Mouse (Mus musculus) forebrain, embryonic 15.5 days (tissue): ENCODE data around the gene Ttpal. TPM values are rescaled to one million over a fixed set of nuclear protein-coding genes. Genes with fewer than 3 reads are reported as not detected.

Experiments
- ATAC-seq: fragments of 200-750 bp; cut with Nextera tagmentation; replicated peaks from 2 replicates; pipeline ENCODE4 v1.8.0; 2017; ENCODE audit warnings: mild to moderate bottlenecking, moderate TSS enrichment, moderate library complexity
- H3K27ac ChIP-seq: fragments of 300-500 bp; sonication (generic); replicated peaks from 2 replicates; pipeline ENCODE4 v1.5.1; 2015; ENCODE audit warnings: mild to moderate bottlenecking, inconsistent platforms
- H3K27me3 ChIP-seq: fragments of 300-500 bp; sonication (generic); 2 replicates; pipeline ENCODE4 v1.6.1; 2015; ENCODE audit warnings: inconsistent platforms
- H3K36me3 ChIP-seq: fragments of 300-500 bp; sonication (generic); 2 replicates; pipeline ENCODE4 v1.6.1; 2015; ENCODE audit warnings: mild to moderate bottlenecking, inconsistent platforms
- H3K4me1 ChIP-seq: fragments of 300-500 bp; sonication (generic); 2 replicates; pipeline ENCODE4 v1.6.1; 2015; ENCODE audit warnings: inconsistent platforms
- H3K4me2 ChIP-seq: fragments of 300-500 bp; sonication (generic); replicated peaks from 2 replicates; pipeline ENCODE4 v1.6.1; 2015; ENCODE audit warnings: mild to moderate bottlenecking, inconsistent platforms
- H3K4me3 ChIP-seq: fragments of 300-500 bp; sonication (generic); 2 replicates; pipeline ENCODE4 v1.5.1; 2015; ENCODE audit warnings: mild to moderate bottlenecking, inconsistent platforms
- H3K9ac ChIP-seq: fragments of 300-500 bp; sonication (generic); replicated peaks from 2 replicates; pipeline ENCODE4 v1.6.1; 2015; ENCODE audit warnings: mild to moderate bottlenecking, inconsistent platforms
- H3K9me3 ChIP-seq: fragments of 300-500 bp; sonication (generic); 2 replicates; pipeline ENCODE4 v1.6.1; 2016; ENCODE audit warnings: inconsistent platforms
- WGBS: fragments of 180-500 bp; shearing (Covaris S2); methylation state at CpG from one replicate; pipeline ENCODE4 v1.1.7; 2015; ENCODE audit warnings: mixed read lengths; 5-methylcytosine and 5-hydroxymethylcytosine counted together
- polyA plus RNA-seq: library from polyadenylated mRNA; unstranded; fragments of >200 nt; fragmentation: Nextera tagmentation; extraction: Ambion mirVana; gene quantifications from 2 replicates; pipeline ENCODE4 v1.2.1, GENCODE M21; 2015

The Ttpal gene
- polyA plus RNA-seq, 1 experiment from 2014 or later: 44.4 TPM

GRCm38 (mm10) chr2:163596057-163596872, 5.8 kb upstream of the Ttpal start:
- H3K9me3 ChIP-seq: no peaks in the 10 kb centered on the region
- H3K27me3 ChIP-seq: no peaks in the 10 kb centered on the region
- H3K4me2 ChIP-seq: no peak overlapping the region
- H3K9ac ChIP-seq: no peak overlapping the region
- no peak overlapping the region for H3K27ac ChIP-seq
- 81% methylated on average over 13 of the region's 13 CpGs for WGBS
- no peaks in the 10 kb centered on the region for H3K36me3 ChIP-seq
- no peak overlapping the region for H3K4me3 ChIP-seq
- no peaks in the 10 kb centered on the region for H3K4me1 ChIP-seq
- no peak for ATAC-seq

DNA sequence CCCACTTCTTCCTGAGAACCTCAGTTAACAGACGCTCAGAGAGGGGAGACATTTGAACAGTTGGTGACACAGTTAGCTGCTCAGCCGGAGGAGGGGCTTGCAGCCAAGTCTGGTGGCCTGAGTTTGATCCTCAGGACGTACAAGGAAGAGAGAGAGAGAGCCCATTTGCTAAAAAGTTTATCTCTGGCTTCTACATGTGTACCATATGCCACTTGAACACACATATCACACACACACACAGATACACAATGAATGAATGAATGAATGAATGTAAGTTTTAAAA, 5.3 kb upstream of the Ttpal start:
- no peak for ATAC-seq
- H3K27me3 ChIP-seq: no peaks in the 10 kb centered on the region
- no peak overlapping the region for H3K27ac ChIP-seq
- H3K4me1 ChIP-seq: peaks cover 3% of the 10 kb centered on the region; the same call in 1 of the 2 replicates
- H3K9ac ChIP-seq: no peak overlapping the region
- no peak overlapping the region for H3K4me2 ChIP-seq
- H3K36me3 ChIP-seq: no peaks in the 10 kb centered on the region
- no peak overlapping the region for H3K4me3 ChIP-seq
- H3K9me3 ChIP-seq: no peaks in the 10 kb centered on the region
- WGBS: 67% methylated on average over 3 of the region's 3 CpGs

DNA sequence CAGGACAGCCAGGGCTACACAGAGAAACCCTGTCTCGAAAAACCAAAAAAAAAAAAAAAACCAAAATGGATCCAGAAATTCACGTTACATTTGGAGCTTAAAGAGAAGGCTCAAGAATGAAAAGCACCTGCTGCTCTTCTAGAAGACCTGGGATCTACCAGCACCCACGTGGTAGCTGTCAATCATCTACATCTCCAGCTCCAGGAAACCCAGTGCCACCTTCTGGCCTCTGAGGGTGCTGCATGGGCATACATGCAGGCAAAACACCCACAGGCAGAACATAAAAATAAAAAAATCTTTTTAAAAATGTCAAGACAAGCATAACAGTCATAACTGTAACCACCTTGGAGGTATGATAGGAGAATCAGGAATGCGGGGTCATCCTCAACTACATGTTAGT, 4.5 kb upstream of the Ttpal start:
- H3K27me3 ChIP-seq: no peaks in the 10 kb centered on the region
- 55% methylated on average over 4 of the region's 4 CpGs for WGBS
- H3K4me1 ChIP-seq: peaks cover 5% of the 10 kb centered on the region
- no peak overlapping the region for H3K27ac ChIP-seq
- no peaks in the 10 kb centered on the region for H3K9me3 ChIP-seq
- no peak overlapping the region for H3K9ac ChIP-seq
- no peak for ATAC-seq
- no peaks in the 10 kb centered on the region for H3K36me3 ChIP-seq
- H3K4me2 ChIP-seq: no peak overlapping the region
- no peak overlapping the region for H3K4me3 ChIP-seq

DNA sequence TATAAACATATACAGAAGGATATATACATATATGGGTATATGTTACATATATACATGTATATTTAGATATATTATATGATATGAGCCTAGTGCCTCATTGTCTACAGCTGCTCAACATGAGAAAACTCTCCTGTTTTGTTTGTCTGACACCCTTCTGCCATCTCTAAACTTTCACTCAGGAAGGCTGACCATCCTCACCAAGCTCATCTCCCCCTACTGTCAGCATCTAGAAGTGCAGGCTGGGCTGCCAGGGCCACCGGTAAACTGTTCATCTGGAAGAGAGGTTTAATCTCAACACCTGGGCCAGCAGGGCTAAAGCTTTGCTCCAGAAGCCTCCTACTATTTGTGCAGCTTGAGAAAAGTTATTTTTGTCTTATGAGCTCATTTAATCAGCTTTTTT, 2.9 kb upstream of the Ttpal start:
- Histone ChIP-seq H3K27ac (no peak overlapping the region), H3K36me3 (no peaks in the 10 kb centered on the region), H3K9ac (no peak overlapping the region), H3K4me1 (peaks cover 15% of the 10 kb centered on the region), H3K27me3 (no peaks in the 10 kb centered on the region), H3K4me2 (no peak overlapping the region), H3K9me3 (no peaks in the 10 kb centered on the region), H3K4me3 (no peak overlapping the region)
- no peak for ATAC-seq
- WGBS: 5% methylated on average over 1 of the region's 1 CpGs

DNA sequence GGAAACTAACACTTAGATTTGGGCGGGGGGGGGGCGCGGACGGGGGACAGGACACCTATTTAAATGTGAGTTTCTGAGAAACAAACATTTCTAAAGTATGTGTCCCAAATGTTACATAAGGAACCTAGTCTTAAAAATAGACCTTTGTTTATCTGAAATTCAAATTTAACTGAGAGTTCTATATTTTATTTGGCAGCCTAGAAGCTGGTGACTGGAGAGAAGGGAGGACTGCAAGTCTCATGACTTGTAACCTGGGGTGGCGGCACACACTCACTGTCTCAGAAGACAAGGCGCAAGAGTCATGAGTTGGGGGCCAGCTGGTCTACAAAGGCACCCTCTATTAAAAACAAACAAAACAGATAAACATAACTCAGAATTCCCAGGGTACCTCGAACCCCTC, 1.0 kb upstream of the Ttpal start:
- Histone ChIP-seq H3K27me3 (no peaks in the 10 kb centered on the region), H3K4me3 (no peak overlapping the region), H3K27ac (no peak overlapping the region), H3K36me3 (no peaks in the 10 kb centered on the region), H3K4me2 (no peak overlapping the region), H3K4me1 (peaks cover 15% of the 10 kb centered on the region), H3K9ac (no peak overlapping the region), H3K9me3 (no peaks in the 10 kb centered on the region)
- 94% methylated on average over 7 of the region's 7 CpGs for WGBS
- no peak for ATAC-seq

DNA sequence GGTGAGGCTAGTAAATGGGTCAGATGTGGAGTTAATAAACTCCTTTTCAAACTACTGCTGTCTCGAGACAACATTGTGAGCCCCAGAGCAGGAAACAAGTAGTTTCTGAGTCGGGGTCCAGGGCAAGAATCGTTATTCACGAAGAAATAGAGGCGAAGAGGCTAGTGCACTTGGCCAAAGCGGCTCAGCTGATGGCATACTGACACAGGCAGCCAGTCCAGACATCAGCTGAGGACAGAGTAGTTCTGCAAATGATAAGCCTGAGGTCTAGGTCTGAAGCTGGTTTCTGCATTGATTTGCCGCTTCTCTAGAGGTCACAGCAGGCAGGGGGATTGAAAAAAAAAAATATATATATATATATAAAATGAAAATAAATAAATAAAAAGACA, 408 bp upstream of the Ttpal start:
- Histone ChIP-seq H3K4me3 (peak overlapping the region; percentile 98), H3K9me3 (no peaks in the 10 kb centered on the region), H3K4me2 (peak overlapping the region; percentile 94), H3K4me1 (peaks cover 15% of the 10 kb centered on the region), H3K27ac (peak overlapping the region; percentile 90), H3K27me3 (no peaks in the 10 kb centered on the region), H3K9ac (peak overlapping the region; percentile 99), H3K36me3 (no peaks in the 10 kb centered on the region)
- 77% methylated on average over 7 of the region's 7 CpGs for WGBS
- no peak; the same call in 1 of the 2 replicates for ATAC-seq

DNA sequence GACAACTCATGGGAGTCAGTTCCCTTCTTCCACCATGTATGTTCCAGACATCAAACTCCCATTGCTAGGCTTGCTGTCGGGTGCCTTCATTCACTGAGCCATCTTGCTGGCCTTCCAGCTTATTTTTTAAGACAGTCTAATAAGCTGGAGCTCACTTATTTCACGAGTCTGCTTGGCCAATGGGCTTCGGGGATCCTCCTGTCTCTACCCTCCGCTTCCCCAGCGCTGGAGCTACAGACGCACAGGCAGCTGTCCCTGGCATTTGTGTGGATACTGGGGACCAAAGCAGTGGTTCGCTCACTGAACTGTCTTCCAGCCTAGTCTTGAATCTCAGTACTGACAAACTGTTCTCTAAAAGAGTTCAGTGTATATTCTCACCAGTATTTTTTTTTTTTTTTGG, 4.0 kb downstream of the Ttpal start:
- H3K36me3 ChIP-seq: peaks cover 4% of the 10 kb centered on the region
- no peaks in the 10 kb centered on the region for H3K27me3 ChIP-seq
- no peaks in the 10 kb centered on the region for H3K9me3 ChIP-seq
- H3K4me2 ChIP-seq: no peak overlapping the region
- H3K4me1 ChIP-seq: peaks cover 15% of the 10 kb centered on the region
- no peak overlapping the region for H3K9ac ChIP-seq
- H3K27ac ChIP-seq: no peak overlapping the region
- WGBS: 86% methylated on average over 7 of the region's 7 CpGs
- H3K4me3 ChIP-seq: no peak overlapping the region
- no peak for ATAC-seq

DNA sequence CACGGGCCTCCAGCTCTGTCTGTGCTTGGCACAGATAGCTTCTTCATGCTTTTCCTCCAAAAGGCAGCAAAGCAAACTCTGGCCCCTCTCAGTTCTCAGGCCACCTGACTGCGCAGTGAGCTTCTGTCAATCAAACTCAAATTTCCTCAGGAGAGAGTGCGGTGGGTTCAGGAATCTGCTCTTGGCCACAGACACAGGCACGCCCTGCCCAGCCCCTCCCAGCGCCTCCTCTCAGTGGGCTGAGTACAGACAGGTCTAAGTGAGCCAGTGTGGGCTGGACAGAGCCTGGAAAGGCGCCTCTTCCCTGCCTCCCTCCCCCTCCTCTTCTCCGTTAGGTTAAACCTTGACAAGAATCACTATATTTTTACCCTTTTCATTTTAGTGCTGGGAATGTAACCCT, 5.9 kb downstream of the Ttpal start:
- H3K4me1 ChIP-seq: peaks cover 7% of the 10 kb centered on the region
- no peaks in the 10 kb centered on the region for H3K27me3 ChIP-seq
- H3K9ac ChIP-seq: no peak overlapping the region
- 86% methylated on average over 7 of the region's 7 CpGs for WGBS
- peaks cover 10% of the 10 kb centered on the region for H3K36me3 ChIP-seq
- H3K9me3 ChIP-seq: no peaks in the 10 kb centered on the region
- H3K4me3 ChIP-seq: no peak overlapping the region
- no peak for ATAC-seq
- H3K4me2 ChIP-seq: no peak overlapping the region
- H3K27ac ChIP-seq: no peak overlapping the region

DNA sequence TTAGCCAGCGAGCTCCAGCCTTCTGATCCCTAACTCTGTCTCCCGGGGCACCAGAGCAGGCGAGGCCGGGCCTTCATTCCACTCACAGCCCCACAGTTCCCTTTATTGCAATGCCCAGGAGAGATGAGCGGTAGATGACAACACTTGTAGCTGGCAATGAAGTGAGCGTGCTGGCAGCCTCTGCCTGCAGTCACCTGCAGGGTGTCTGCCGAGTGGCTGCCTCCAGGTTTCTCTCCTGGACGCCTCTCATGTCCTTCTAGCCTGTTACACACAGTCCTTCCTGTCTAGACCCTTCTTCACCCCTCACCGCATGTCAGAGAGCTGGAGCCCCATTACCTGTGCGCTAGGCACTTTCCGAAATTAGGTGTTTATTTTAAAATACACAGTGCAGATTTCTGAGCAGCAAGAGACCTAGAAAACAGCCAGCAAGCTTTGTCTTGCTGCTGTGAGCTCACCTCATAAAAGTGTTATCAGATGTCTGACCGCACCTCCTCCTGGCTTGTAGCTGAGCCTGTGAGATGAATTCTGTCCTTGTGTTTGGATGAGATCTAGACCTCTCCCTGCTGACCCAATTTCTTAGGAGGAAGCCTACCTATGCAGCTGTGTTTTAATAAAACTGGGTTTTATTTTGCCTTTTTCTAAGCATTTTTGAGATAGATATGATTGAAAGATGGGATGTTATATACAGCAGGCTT, 7.3 kb downstream of the Ttpal start:
- H3K9ac ChIP-seq: no peak overlapping the region
- 86% methylated on average over 12 of the region's 12 CpGs for WGBS
- H3K4me3 ChIP-seq: no peak overlapping the region
- no peak overlapping the region for H3K27ac ChIP-seq
- no peak overlapping the region for H3K4me2 ChIP-seq
- H3K27me3 ChIP-seq: no peaks in the 10 kb centered on the region
- H3K4me1 ChIP-seq: no peaks in the 10 kb centered on the region
- ATAC-seq: no peak
- no peaks in the 10 kb centered on the region for H3K9me3 ChIP-seq
- peaks cover 21% of the 10 kb centered on the region for H3K36me3 ChIP-seq

- no peaks in the 10 kb centered on the region for H3K27me3 ChIP-seq
- no peaks in the 10 kb centered on the region for H3K9me3 ChIP-seq
- no peaks in the 10 kb centered on the region for H3K4me1 ChIP-seq
- H3K4me3 ChIP-seq: no peak overlapping the region
- WGBS: 85% methylated on average over 9 of the region's 9 CpGs
- H3K9ac ChIP-seq: no peak overlapping the region
- no peak for ATAC-seq
- no peak overlapping the region for H3K27ac ChIP-seq
- peaks cover 39% of the 10 kb centered on the region for H3K36me3 ChIP-seq
- no peak overlapping the region for H3K4me2 ChIP-seq
These were observed 9.1 kb downstream of the Ttpal start for GRCm38 (mm10) chr2:163611176-163611575.

DNA sequence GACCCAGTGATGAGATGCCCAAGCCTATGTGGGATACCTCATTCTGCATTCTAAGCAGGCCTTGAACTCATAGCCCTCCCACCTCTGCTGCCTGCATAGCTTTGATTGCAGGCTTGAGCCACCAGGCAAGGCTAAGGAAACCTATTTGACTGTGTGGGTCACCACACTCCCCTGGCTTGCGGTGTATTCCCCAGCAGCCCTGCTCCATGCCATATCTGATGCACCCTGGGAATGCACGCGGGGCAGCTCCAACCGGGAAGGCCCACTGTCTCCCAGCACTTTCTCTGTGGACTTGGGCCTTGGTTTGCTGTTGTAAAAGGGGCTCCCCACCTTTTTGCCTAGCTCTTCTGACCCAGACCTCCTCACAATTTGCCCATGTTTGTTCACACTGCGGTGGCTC, 11.1 kb downstream of the Ttpal start:
- H3K9ac ChIP-seq: no peak overlapping the region
- no peak overlapping the region for H3K4me2 ChIP-seq
- WGBS: 97% methylated on average over 5 of the region's 5 CpGs
- ATAC-seq: no peak
- H3K4me1 ChIP-seq: no peaks in the 10 kb centered on the region
- H3K9me3 ChIP-seq: no peaks in the 10 kb centered on the region
- H3K36me3 ChIP-seq: peaks cover 50% of the 10 kb centered on the region
- no peak overlapping the region for H3K4me3 ChIP-seq
- no peak overlapping the region for H3K27ac ChIP-seq
- no peaks in the 10 kb centered on the region for H3K27me3 ChIP-seq

DNA sequence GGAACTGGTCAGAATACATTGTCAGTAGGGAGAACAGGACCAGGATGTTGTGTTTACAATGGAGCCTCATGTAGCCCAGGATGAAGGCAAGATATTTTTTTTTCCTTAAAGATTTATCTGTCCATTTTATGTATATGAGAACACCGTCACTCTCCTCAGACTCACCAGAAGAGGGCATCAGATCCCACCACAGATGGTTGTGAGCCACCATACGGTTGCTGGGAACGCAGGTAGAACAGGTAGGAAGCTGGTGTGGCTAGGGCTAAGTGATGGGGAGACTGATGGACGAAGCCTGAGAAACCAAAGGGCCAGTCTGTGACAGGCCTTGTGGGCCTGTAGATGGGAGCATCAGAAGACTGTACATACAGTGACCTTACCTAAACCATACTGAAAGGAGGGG, 11.9 kb downstream of the Ttpal start:
- H3K4me3 ChIP-seq: no peak overlapping the region
- peaks cover 58% of the 10 kb centered on the region for H3K36me3 ChIP-seq

GRCm38 (mm10) chr2:163615401-163615800, 13.3 kb downstream of the Ttpal start:
- WGBS: 92% methylated on average over 9 of the region's 9 CpGs
- Histone ChIP-seq H3K9ac (no peak overlapping the region), H3K36me3 (peaks cover 71% of the 10 kb centered on the region), H3K4me3 (no peak overlapping the region), H3K9me3 (no peaks in the 10 kb centered on the region), H3K4me2 (no peak overlapping the region), H3K27me3 (no peaks in the 10 kb centered on the region), H3K4me1 (no peaks in the 10 kb centered on the region), H3K27ac (no peak overlapping the region)
- no peak for ATAC-seq

More for the DNA sequence above, 11.9 kb downstream of the Ttpal start:
- WGBS: 92% methylated on average over 4 of the region's 4 CpGs
- Histone ChIP-seq H3K27me3 (no peaks in the 10 kb centered on the region), H3K4me1 (no peaks in the 10 kb centered on the region), H3K27ac (no peak overlapping the region), H3K9me3 (no peaks in the 10 kb centered on the region), H3K4me2 (no peak overlapping the region), H3K9ac (no peak overlapping the region)
- no peak for ATAC-seq
